Mouse (Mus musculus): ENCODE results near the gene Ppan. TPM values are rescaled to one million over a fixed set of nuclear protein-coding genes. Genes with fewer than 3 reads are reported as not detected.

Ppan gene
- total RNA-seq, 2 experiments from 2014 or later = 25.0 to 28.7 TPM

DNA sequence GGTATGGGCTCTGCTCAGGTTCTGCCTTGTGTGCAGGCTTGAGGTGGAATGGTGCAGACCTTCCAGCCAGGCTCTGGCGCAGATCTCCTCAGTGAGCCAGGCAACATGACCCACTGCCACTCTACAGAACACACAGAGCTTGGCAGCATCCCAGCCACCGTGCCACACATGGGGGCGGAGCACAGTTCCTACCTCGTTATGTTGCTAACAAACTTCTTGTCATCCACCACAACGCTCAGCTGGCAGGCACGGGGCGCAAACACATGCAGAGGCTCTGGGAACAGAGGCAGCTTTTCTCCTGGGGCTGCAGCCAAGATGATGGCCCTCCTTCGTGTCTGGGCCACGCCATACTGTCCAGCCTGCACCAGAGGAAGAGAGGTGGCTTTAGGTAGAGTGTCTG is 22.0 kb downstream of the Ppan start:
- DNase-seq (ENCODE audit: low spot score in 2 of 2) = no peak

DNA sequence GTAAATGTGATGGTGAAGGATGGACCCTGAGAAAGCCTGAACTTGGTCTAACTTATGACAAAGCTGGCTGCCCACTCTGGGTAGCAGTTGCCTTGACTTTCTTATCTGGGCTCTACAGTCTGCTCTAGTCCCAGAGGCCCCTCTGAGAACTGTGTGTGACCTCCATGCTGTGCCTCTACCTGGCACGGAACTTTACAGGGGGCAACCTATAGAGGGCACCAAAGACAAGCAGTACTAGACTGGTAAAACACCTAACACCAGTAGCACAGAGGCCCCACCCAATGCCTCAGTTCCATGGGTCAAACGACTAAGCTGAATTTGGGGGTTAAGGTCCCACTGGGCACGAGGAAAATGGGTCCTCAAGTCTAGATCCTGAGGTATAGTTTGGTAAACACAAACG is 28.2 kb downstream of the Ppan start:
- DNase-seq (ENCODE audit: low spot score in 2 of 2) = no peak

DNA sequence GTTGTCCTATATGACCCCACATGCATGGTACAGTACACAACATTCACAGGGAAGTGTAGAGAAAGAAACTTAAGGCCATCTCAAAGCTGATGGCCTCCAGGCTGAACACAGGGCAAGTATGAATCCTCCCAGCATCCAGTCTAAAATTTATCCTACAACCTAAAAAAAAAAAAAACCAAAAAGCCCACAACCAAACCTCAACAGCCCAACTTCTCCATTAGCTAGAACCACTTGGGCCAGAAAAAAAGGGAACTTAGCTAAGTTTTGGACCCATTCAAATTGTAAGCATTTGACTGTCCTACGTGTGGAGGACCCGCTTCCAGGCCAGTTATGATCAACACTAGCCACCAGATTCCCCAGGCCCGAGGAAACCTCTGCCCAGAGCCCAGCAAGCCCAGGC is 35.3 kb downstream of the Ppan start:
- DNase-seq (ENCODE audit: low spot score in 2 of 2) = no peak

Small RNA genes within 50 kb of the gene (microRNA-seq; reads per million reads assigned to microRNA genes)
- 0.63 reads per million for gene Mir7081

Other genes with a start within 250 kb of the Ppan start
- gene Ubl5, start 245.3 kb upstream of the Ppan start, total RNA-seq (2021) = 100 to 1,000 TPM; 178 to 190 TPM
- 10 to 100 TPM; 15.1 to 17.2 TPM for gene Fbxl12, start 243.4 kb upstream of the Ppan start, total RNA-seq (2021)
- gene Pin1, start 236.1 kb upstream of the Ppan start, total RNA-seq (2021) = 10 to 100 TPM; 17.3 to 18.6 TPM
- gene Olfm2, start 141.8 kb upstream of the Ppan start, total RNA-seq (2021) = under 1 TPM; 0.74 to 0.98 TPM
- gene Col5a3, start 73.1 kb upstream of the Ppan start, total RNA-seq (2021) = 100 to 1,000 TPM; 156 to 159 TPM
- gene Rdh8, start 69.7 kb upstream of the Ppan start, total RNA-seq (2021) = not detected
- gene A230050P20Rik, start 19.5 kb upstream of the Ppan start, total RNA-seq (2021) = 1 to 10 TPM; 8.2 to 9.7 TPM
- 1 to 10 TPM; 3.9 to 4.5 TPM for gene Angptl6, start 8.4 kb upstream of the Ppan start, total RNA-seq (2021)
- 100 to 1,000 TPM; 146 to 158 TPM for gene Eif3g, start 10.4 kb downstream of the Ppan start, total RNA-seq (2021)
- 10 to 100 TPM; 44.5 to 46.0 TPM for gene Dnmt1, start 71.7 kb downstream of the Ppan start, total RNA-seq (2021)
- 10 to 100 TPM; 19.8 to 20.2 TPM for gene S1pr2, start 88.6 kb downstream of the Ppan start, total RNA-seq (2021)
- 10 to 100 TPM; 42.7 to 49.2 TPM for gene Mrpl4, start 114.6 kb downstream of the Ppan start, total RNA-seq (2021)
- gene Icam1, start 127.8 kb downstream of the Ppan start, total RNA-seq (2021) = 1 to 10 TPM; 5.4 to 6.7 TPM
- not detected for gene Icam4, start 141.2 kb downstream of the Ppan start, total RNA-seq (2021)
- gene Icam5, start 143.9 kb downstream of the Ppan start, total RNA-seq (2021) = under 1 TPM in 1 of 2 experiments, not detected in 1; 0.08 TPM
- gene Zglp1, start 178.9 kb downstream of the Ppan start, total RNA-seq (2021) = not detected
- gene Gm49373, start 184.9 kb downstream of the Ppan start, total RNA-seq (2021) = under 1 TPM; 0.29 to 0.59 TPM
- 10 to 100 TPM; 28.6 to 31.6 TPM for gene Fdx1l, start 185.4 kb downstream of the Ppan start, total RNA-seq (2021)
- 1 to 10 TPM; 1.3 to 1.7 TPM for gene Gm38431, start 203.8 kb downstream of the Ppan start, total RNA-seq (2021)
- gene Raver1, start 203.8 kb downstream of the Ppan start, total RNA-seq (2021) = 10 to 100 TPM; 33.0 to 37.3 TPM
- gene Tyk2, start 243.1 kb downstream of the Ppan start, total RNA-seq (2021) = 1 to 10 TPM; 9.3 TPM